ENCODE assay signal across 7 mouse cellular contexts in genomic region chr10:62404901-62405300, GRCm38 (mm10). TPM values are rescaled to one million over a fixed set of nuclear protein-coding genes. Genes with fewer than 3 reads are reported as not detected.
A peak's percentile ranks its signal among the peaks of the same experiment; 100 is the strongest.
DNase-seq lines count a peak whose midpoint lies in the region; ATAC-seq and TF ChIP-seq lines count a peak whose summit lies in the region.

No protein-coding gene starts in this region.

- TF ChIP-seq CTCF in olfactory bulb, adult 2 months (IDR thresholded peaks at IDR 0.05; ENCODE audit: insufficient read depth, low read depth, low read length), result no peak

- DNase-seq in T-cell, adult 2 months (ENCODE audit: low spot score), result peak; percentile 34
- peak; percentile 17 for DNase-seq in embryo, embryonic 9.5 days (ENCODE audit: extremely low spot score)
- no peak for DNase-seq in layer of hippocampus, postnatal 10 days (ENCODE audit: low spot score in 2 of 2)
- DNase-seq in adrenal gland, postnatal 10 days, result no peak

- no peak overlapping the region for H3K4me3 ChIP-seq in heart, embryonic 11.5 days (ENCODE audit: low read depth, low read length)
- peak overlapping the region; percentile 12; the same call in 1 of the 2 replicates for H3K4me3 ChIP-seq in limb, embryonic 13.5 days
- H3K4me3 ChIP-seq in olfactory bulb, adult 2 months (ENCODE audit: insufficient read depth, low read depth, low read length), result 0 out of 2 replicates have a peak overlapping the region, but pooled peaks have one; percentile 0

- 48% methylated on average over 14 of the region's 14 CpGs for WGBS in heart, embryonic 11.5 days (ENCODE audit: insufficient replicate concordance)
- 39% methylated on average over 14 of the region's 14 CpGs for WGBS in limb, embryonic 13.5 days
- WGBS in olfactory bulb, adult 2 months, result 27% methylated on average over 14 of the region's 14 CpGs

- ATAC-seq in heart, embryonic 11.5 days (replicated peaks; ENCODE audit: insufficient number of reproducible peaks, low FRiP score, low TSS enrichment), result no peak
- peak; percentile 44; the same call in 1 of the 2 replicates for ATAC-seq in limb, embryonic 13.5 days (ENCODE audit: low FRiP score, low read depth)

- peak overlapping the region; percentile 6; the same call in 1 of the 2 replicates for H3K9ac ChIP-seq in heart, embryonic 11.5 days (ENCODE audit: low read depth, low read length)
- H3K9ac ChIP-seq in limb, embryonic 13.5 days, result peak overlapping the region; percentile 8; the same call in 1 of the 2 replicates

- no peaks in the 10 kb centered on the region for H3K4me1 ChIP-seq in heart, embryonic 11.5 days (ENCODE audit: control insufficient read depth, insufficient read depth, low read length)
- 0 out of 2 replicates have a peak, but pooled peaks cover 9% of the 10 kb centered on the region for H3K4me1 ChIP-seq in limb, embryonic 13.5 days
- peaks cover 15% of the 10 kb centered on the region for H3K4me1 ChIP-seq in olfactory bulb, adult 2 months (ENCODE audit: control insufficient read depth, insufficient read depth, low read length)

- no peaks in the 10 kb centered on the region for H3K9me3 ChIP-seq in heart, embryonic 11.5 days (replicated peaks; ENCODE audit: control insufficient read depth, low read length)
- H3K9me3 ChIP-seq in limb, embryonic 13.5 days, result no peaks in the 10 kb centered on the region

- TF ChIP-seq POLR2A in olfactory bulb, adult 2 months (IDR thresholded peaks at IDR 0.05; ENCODE audit: insufficient read depth, low read depth, low read length), result no peak

- peak overlapping the region; percentile 43 for H3K4me2 ChIP-seq in heart, embryonic 11.5 days
- H3K4me2 ChIP-seq in limb, embryonic 13.5 days (replicated peaks), result peak overlapping the region; percentile 51

- no peaks in the 10 kb centered on the region for H3K36me3 ChIP-seq in heart, embryonic 11.5 days (ENCODE audit: control insufficient read depth, insufficient read depth, low read length)
- no peaks in the 10 kb centered on the region for H3K36me3 ChIP-seq in limb, embryonic 13.5 days

- H3K27ac ChIP-seq in heart, embryonic 11.5 days (ENCODE audit: low read depth, low read length), result no peak overlapping the region
- peak overlapping the region; percentile 39; the same call in 1 of the 2 replicates for H3K27ac ChIP-seq in limb, embryonic 13.5 days
- no peak overlapping the region for H3K27ac ChIP-seq in olfactory bulb, adult 2 months (ENCODE audit: insufficient read depth, low read depth, low read length)

- 0 out of 2 replicates have a peak, but pooled peaks cover 8% of the 10 kb centered on the region for H3K27me3 ChIP-seq in heart, embryonic 11.5 days (ENCODE audit: control insufficient read depth, insufficient read depth, low read length)
- H3K27me3 ChIP-seq in limb, embryonic 13.5 days, result peaks cover 9% of the 10 kb centered on the region; the same call in 1 of the 2 replicates

RNA-seq across cellular contexts. Expression of gene Hkdc1, which starts 17.4 kb away (rescaled TPM):
- polyA plus RNA-seq in heart, embryonic 11.5 days (2014; fragmentation: Nextera tagmentation; extraction: Ambion mirVana), result 0.49 and 0.57 TPM in 2 replicates
- 3.4 and 4.1 TPM in 2 replicates for polyA plus RNA-seq in limb, embryonic 13.5 days (2015; fragmentation: Nextera tagmentation; extraction: Ambion mirVana)
- not detected in 2 replicates for polyA plus RNA-seq in olfactory bulb, adult 2 months (2012; ENCODE audit: insufficient read depth, insufficient read length, low replicate concordance, missing spikeins)
- total RNA-seq in layer of hippocampus, postnatal 10 days (2021), result 1 to 10 TPM; 5.0 to 6.4 TPM
- total RNA-seq in adrenal gland, postnatal 10 days (2021), result under 1 TPM in 1 of 2 experiments, not detected in 1; 0.30 TPM

RNA-seq across cellular contexts. Expression of gene Hk1, which starts 25.2 kb away (rescaled TPM):
- polyA plus RNA-seq in heart, embryonic 11.5 days (2014; fragmentation: Nextera tagmentation; extraction: Ambion mirVana), result 97.0 and 157 TPM in 2 replicates
- 40.1 and 44.7 TPM in 2 replicates for polyA plus RNA-seq in limb, embryonic 13.5 days (2015; fragmentation: Nextera tagmentation; extraction: Ambion mirVana)
- polyA plus RNA-seq in olfactory bulb, adult 2 months (2012; ENCODE audit: insufficient read depth, insufficient read length, low replicate concordance, missing spikeins), result 296 TPM in 1 of 2 replicates, not detected in the other
- total RNA-seq in layer of hippocampus, postnatal 10 days (2021), result 100 to 1,000 TPM; 280 to 294 TPM
- total RNA-seq in adrenal gland, postnatal 10 days (2021), result 10 to 100 TPM; 27.3 to 38.4 TPM

RNA-seq across cellular contexts. Expression of gene 4930507D05Rik, which starts 44.4 kb away (rescaled TPM):
- polyA plus RNA-seq in heart, embryonic 11.5 days (2014; fragmentation: Nextera tagmentation; extraction: Ambion mirVana), result 0.54 and 1.0 TPM in 2 replicates
- 0.39 and 0.42 TPM in 2 replicates for polyA plus RNA-seq in limb, embryonic 13.5 days (2015; fragmentation: Nextera tagmentation; extraction: Ambion mirVana)
- not detected in 2 replicates for polyA plus RNA-seq in olfactory bulb, adult 2 months (2012; ENCODE audit: insufficient read depth, insufficient read length, low replicate concordance, missing spikeins)
- total RNA-seq in layer of hippocampus, postnatal 10 days (2021), result 1 to 10 TPM; 1.7 to 2.1 TPM
- total RNA-seq in adrenal gland, postnatal 10 days (2021), result under 1 TPM; 0.42 TPM

RNA-seq across cellular contexts. Expression of gene Supv3l1, which starts 44.6 kb away (rescaled TPM):
- polyA plus RNA-seq in heart, embryonic 11.5 days (2014; fragmentation: Nextera tagmentation; extraction: Ambion mirVana), result 31.9 and 32.5 TPM in 2 replicates
- 25.4 and 25.6 TPM in 2 replicates for polyA plus RNA-seq in limb, embryonic 13.5 days (2015; fragmentation: Nextera tagmentation; extraction: Ambion mirVana)
- not detected in 2 replicates for polyA plus RNA-seq in olfactory bulb, adult 2 months (2012; ENCODE audit: insufficient read depth, insufficient read length, low replicate concordance, missing spikeins)
- 10 to 100 TPM; 22.1 to 23.7 TPM for total RNA-seq in layer of hippocampus, postnatal 10 days (2021)
- total RNA-seq in adrenal gland, postnatal 10 days (2021), result 10 to 100 TPM; 34.5 to 41.8 TPM

Comparison
In these comparisons a context has a peak if more than half of its experiments do, and no peak if none do; other contexts are left out.
1. DNase-seq: peak in T-cell, adult 2 months (single experiment) and embryo, embryonic 9.5 days (single experiment); none in layer of hippocampus, postnatal 10 days (0 of 2) and adrenal gland, postnatal 10 days (single experiment).